Mouse (Mus musculus): Measurements from ENCODE around the gene Sdc1. TPM values are rescaled to one million over a fixed set of nuclear protein-coding genes. Genes with fewer than 3 reads are reported as not detected.

The Sdc1 gene
- 29.5 and 31.1 TPM in 2 replicates for polyA plus RNA-seq (2012; rRNA removed)

GRCm38 (mm10) chr12:8770946-8771843 lies at the start of gene Sdc1:
Gene Sdc1, plus strand, starts transcription at chr12:8771323.

Other genes with a start within 250 kb of the Sdc1 start
- gene Slc7a15, start 172.3 kb upstream of the Sdc1 start, polyA plus RNA-seq (2012; rRNA removed) = 2.3 and 2.4 TPM in 2 replicates
- 17.4 and 18.9 TPM in 2 replicates for gene Pum2, start 97.2 kb upstream of the Sdc1 start, polyA plus RNA-seq (2012; rRNA removed)
- 114 and 121 TPM in 2 replicates for gene Laptm4a, start 150.3 kb downstream of the Sdc1 start, polyA plus RNA-seq (2012; rRNA removed)
- gene Matn3, start 176.6 kb downstream of the Sdc1 start, polyA plus RNA-seq (2012; rRNA removed) = 0.01 TPM in 2 replicates
- 0.85 and 1.1 TPM in 2 replicates for gene Wdr35, start 202.6 kb downstream of the Sdc1 start, polyA plus RNA-seq (2012; rRNA removed)